Mouse (Mus musculus): ENCODE measurements around the gene Tbc1d7. TPM values are rescaled to one million over a fixed set of nuclear protein-coding genes. Genes with fewer than 3 reads are reported as not detected.

The Tbc1d7 gene
- polyA plus RNA-seq, 1 experiment from 2014 or later = 70.0 TPM

DNA sequence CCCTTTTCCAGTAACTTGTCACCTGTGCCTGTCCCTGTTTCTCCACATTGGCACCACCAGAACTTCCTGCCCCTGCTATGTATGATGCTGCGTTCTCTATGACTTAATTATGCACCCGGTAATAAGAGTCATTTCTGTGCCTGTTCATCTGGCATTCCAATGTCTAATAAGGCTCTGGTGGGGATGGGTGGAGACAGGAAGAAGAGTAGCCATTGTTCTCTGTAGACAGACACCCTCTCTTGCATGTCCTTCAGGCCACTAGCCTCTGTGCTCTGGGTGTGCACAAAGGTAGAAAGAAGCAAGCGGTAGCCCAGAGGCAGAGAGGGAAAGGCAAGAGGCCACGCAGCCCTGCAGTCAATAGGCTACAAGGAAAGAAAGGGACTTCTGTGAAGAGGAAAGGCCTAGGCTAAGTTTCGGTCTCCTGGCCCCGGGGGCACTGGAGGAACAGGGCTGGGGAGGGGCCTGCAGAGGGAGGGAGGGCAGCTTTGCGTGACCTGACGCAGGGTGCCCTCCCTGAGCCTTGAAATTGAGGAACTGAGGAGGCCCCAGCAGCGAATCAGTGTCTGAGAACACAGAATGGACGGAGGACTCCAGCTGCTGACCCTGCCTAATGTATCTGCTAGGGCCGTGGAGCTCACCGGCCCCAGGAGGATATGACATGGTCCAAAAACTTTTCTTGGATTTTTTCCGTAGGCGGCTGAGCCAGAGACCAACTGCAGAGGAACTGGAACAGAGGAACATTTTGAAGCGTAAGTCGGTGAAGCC lies 48.8 kb downstream of the Tbc1d7 start:
- Histone ChIP-seq H3K4me2 (ENCODE audit: low read depth, low read length, severe bottlenecking) (no peak overlapping the region), H3K27ac (ENCODE audit: low read depth, low read length) (no peak overlapping the region), H3K36me3 (ENCODE audit: control insufficient read depth, insufficient read depth, low read length) (no peaks in the 10 kb centered on the region), H3K9ac (ENCODE audit: low read length) (no peak overlapping the region), H3K9me3 (ENCODE audit: control insufficient read depth, low read length) (no peaks in the 10 kb centered on the region), H3K4me1 (replicated peaks; ENCODE audit: control insufficient read depth, insufficient read depth, low read length) (0 out of 2 replicates have a peak, but pooled peaks cover 3% of the 10 kb centered on the region), H3K4me3 (ENCODE audit: low read depth, low read length) (no peak overlapping the region), H3K27me3 (ENCODE audit: control insufficient read depth, insufficient read depth, low read length) (no peaks in the 10 kb centered on the region)
- DNase-seq (ENCODE audit: low spot score) (no peak), ATAC-seq (replicated peaks; ENCODE audit: low FRiP score) (no peak)
- WGBS = 70% methylated on average over 16 of the region's 16 CpGs

DNA sequence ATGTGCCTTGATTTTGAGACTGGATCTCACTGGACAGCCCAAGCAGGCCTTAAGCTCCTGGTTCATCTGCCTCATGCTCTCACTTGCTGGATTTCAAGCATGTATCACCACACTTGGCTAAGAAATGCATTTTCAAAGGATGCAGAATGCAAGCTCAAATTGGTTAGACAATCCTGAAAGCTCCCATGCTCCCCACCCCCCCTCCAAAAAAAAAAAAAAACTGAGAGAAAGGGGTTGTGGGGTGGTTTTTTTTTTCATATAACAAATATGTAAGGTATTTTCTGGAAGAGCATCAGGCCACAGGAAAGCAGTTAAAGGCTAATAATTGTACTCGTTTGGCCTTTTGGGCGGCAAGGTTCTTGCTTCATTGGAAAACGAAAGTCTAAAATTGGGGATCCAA lies 58.2 kb downstream of the Tbc1d7 start:
- Histone ChIP-seq H3K36me3 (ENCODE audit: control insufficient read depth, insufficient read depth, low read length) (no peaks in the 10 kb centered on the region), H3K4me1 (replicated peaks; ENCODE audit: control insufficient read depth, insufficient read depth, low read length) (no peaks in the 10 kb centered on the region), H3K9me3 (ENCODE audit: control insufficient read depth, low read length) (no peaks in the 10 kb centered on the region), H3K27me3 (ENCODE audit: control insufficient read depth, insufficient read depth, low read length) (no peaks in the 10 kb centered on the region), H3K4me2 (ENCODE audit: low read depth, low read length, severe bottlenecking) (no peak overlapping the region), H3K9ac (ENCODE audit: low read length) (no peak overlapping the region), H3K27ac (ENCODE audit: low read depth, low read length) (no peak overlapping the region), H3K4me3 (ENCODE audit: low read depth, low read length) (no peak overlapping the region)
- WGBS = 94% methylated on average over 3 of the region's 3 CpGs
- ATAC-seq (replicated peaks; ENCODE audit: low FRiP score) (no peak), DNase-seq (ENCODE audit: low spot score) (no peak)

- Histone ChIP-seq H3K9me3 (ENCODE audit: control insufficient read depth, low read length) (no peaks in the 10 kb centered on the region), H3K4me1 (replicated peaks; ENCODE audit: control insufficient read depth, insufficient read depth, low read length) (no peaks in the 10 kb centered on the region), H3K27me3 (ENCODE audit: control insufficient read depth, insufficient read depth, low read length) (no peaks in the 10 kb centered on the region), H3K27ac (ENCODE audit: low read depth, low read length) (no peak overlapping the region), H3K9ac (ENCODE audit: low read length) (no peak overlapping the region), H3K4me3 (ENCODE audit: low read depth, low read length) (no peak overlapping the region), H3K36me3 (ENCODE audit: control insufficient read depth, insufficient read depth, low read length) (no peaks in the 10 kb centered on the region), H3K4me2 (ENCODE audit: low read depth, low read length, severe bottlenecking) (no peak overlapping the region)
- WGBS = 88% methylated on average over 3 of the region's 3 CpGs
- ATAC-seq (replicated peaks; ENCODE audit: low FRiP score) (no peak), DNase-seq (ENCODE audit: low spot score) (no peak)
Observed at GRCm38 (mm10) chr13:43112707-43113106, 58.6 kb downstream of the Tbc1d7 start.

DNA sequence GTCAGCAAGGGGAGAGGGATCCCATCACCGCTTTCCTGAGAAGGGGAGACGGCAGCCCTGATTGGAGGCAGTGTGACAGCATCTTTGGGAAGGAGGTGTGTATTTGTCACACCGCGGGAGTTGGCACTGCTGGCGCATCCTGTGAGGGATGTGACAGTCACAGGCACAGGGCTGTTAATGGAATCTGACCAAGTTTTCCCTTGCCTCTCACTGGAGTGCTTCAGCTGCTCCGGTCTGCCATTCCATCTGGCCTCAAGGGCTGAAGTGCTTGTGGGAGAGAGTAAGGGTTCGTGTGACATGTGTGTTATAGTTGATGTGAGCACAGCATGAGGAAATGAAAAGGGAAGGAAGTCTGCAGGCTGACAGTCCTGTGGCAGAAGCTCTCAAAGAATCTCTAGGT lies 59.0 kb downstream of the Tbc1d7 start:
- Histone ChIP-seq H3K27me3 (ENCODE audit: control insufficient read depth, insufficient read depth, low read length) (no peaks in the 10 kb centered on the region), H3K9me3 (ENCODE audit: control insufficient read depth, low read length) (no peaks in the 10 kb centered on the region), H3K9ac (ENCODE audit: low read length) (no peak overlapping the region), H3K27ac (ENCODE audit: low read depth, low read length) (no peak overlapping the region), H3K36me3 (ENCODE audit: control insufficient read depth, insufficient read depth, low read length) (no peaks in the 10 kb centered on the region), H3K4me3 (ENCODE audit: low read depth, low read length) (no peak overlapping the region), H3K4me1 (replicated peaks; ENCODE audit: control insufficient read depth, insufficient read depth, low read length) (no peaks in the 10 kb centered on the region), H3K4me2 (ENCODE audit: low read depth, low read length, severe bottlenecking) (no peak overlapping the region)
- DNase-seq (ENCODE audit: low spot score) = no peak
- 84% methylated on average over 7 of the region's 7 CpGs for WGBS
- no peak for ATAC-seq (replicated peaks; ENCODE audit: low FRiP score)

DNA sequence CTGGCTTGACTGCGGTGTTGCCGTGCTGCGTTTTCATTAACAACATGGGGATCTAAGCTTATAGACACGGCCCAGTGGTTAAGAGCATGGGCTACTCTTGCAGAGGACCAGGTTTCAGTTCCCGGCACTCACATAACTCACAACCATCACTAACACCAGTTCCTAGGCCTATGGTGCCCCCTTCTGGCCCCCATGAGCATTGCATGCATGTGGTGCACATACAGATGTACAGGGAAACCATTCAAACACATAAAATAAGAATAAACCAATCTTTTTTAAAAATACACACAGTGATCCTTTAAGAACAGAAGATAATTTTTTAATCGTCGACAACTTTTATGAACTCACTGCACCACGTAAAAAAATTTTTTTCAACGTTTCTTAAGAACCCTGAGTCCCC lies 66.8 kb downstream of the Tbc1d7 start:
- Histone ChIP-seq H3K9ac (ENCODE audit: low read length) (no peak overlapping the region), H3K4me3 (ENCODE audit: low read depth, low read length) (no peak overlapping the region), H3K4me1 (replicated peaks; ENCODE audit: control insufficient read depth, insufficient read depth, low read length) (no peaks in the 10 kb centered on the region), H3K9me3 (ENCODE audit: control insufficient read depth, low read length) (no peaks in the 10 kb centered on the region; the same call in 1 of the 2 replicates), H3K36me3 (ENCODE audit: control insufficient read depth, insufficient read depth, low read length) (no peaks in the 10 kb centered on the region), H3K27me3 (ENCODE audit: control insufficient read depth, insufficient read depth, low read length) (no peaks in the 10 kb centered on the region), H3K27ac (ENCODE audit: low read depth, low read length) (no peak overlapping the region), H3K4me2 (ENCODE audit: low read depth, low read length, severe bottlenecking) (no peak overlapping the region)
- ATAC-seq (replicated peaks; ENCODE audit: low FRiP score) (no peak), DNase-seq (ENCODE audit: low spot score) (no peak)
- WGBS = 93% methylated on average over 9 of the region's 9 CpGs

DNA sequence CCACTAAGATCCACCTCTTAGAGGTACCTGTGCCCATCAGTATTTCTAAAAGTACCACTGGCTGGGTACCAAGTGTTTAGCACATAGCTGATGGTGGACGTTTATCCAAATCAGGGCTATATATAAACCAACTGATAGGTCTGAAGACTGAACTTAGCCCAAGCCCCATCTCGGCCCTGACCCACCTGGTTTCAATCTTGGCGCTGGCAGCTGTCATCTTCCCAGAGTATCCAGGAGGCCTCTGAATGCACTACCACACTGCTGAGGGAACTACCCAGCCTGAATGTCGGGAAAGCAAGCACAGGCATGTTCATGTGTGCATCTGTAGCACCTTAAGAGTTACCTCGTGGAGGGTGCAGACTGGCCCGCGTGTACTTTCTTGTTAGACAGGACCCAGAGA lies 68.4 kb downstream of the Tbc1d7 start:
- H3K9me3 ChIP-seq (ENCODE audit: control insufficient read depth, low read length) = no peaks in the 10 kb centered on the region; the same call in 1 of the 2 replicates
- 81% methylated on average over 7 of the region's 7 CpGs for WGBS
- H3K27me3 ChIP-seq (ENCODE audit: control insufficient read depth, insufficient read depth, low read length) = no peaks in the 10 kb centered on the region
- H3K9ac ChIP-seq (ENCODE audit: low read length) = no peak overlapping the region
- no peak overlapping the region for H3K4me3 ChIP-seq (ENCODE audit: low read depth, low read length)
- ATAC-seq (replicated peaks; ENCODE audit: low FRiP score) (no peak), DNase-seq (ENCODE audit: low spot score) (no peak)
- no peaks in the 10 kb centered on the region for H3K4me1 ChIP-seq (replicated peaks; ENCODE audit: control insufficient read depth, insufficient read depth, low read length)
- H3K4me2 ChIP-seq (ENCODE audit: low read depth, low read length, severe bottlenecking) = no peak overlapping the region
- no peak overlapping the region for H3K27ac ChIP-seq (ENCODE audit: low read depth, low read length)
- H3K36me3 ChIP-seq (ENCODE audit: control insufficient read depth, insufficient read depth, low read length) = no peaks in the 10 kb centered on the region

Other genes starting within 250 kb of the Tbc1d7 start
- 0.39 and 0.45 TPM in 2 replicates for gene Gfod1, start 132.7 kb upstream of the Tbc1d7 start, polyA plus RNA-seq (2014; fragmentation: Nextera tagmentation; extraction: Ambion mirVana)
- gene Sirt5, start 194.0 kb upstream of the Tbc1d7 start, polyA plus RNA-seq (2014; fragmentation: Nextera tagmentation; extraction: Ambion mirVana) = 28.9 and 30.6 TPM in 2 replicates
- 214 and 258 TPM in 2 replicates for gene Nol7, start 226.9 kb upstream of the Tbc1d7 start, polyA plus RNA-seq (2014; fragmentation: Nextera tagmentation; extraction: Ambion mirVana)